In the genomic region with DNA sequence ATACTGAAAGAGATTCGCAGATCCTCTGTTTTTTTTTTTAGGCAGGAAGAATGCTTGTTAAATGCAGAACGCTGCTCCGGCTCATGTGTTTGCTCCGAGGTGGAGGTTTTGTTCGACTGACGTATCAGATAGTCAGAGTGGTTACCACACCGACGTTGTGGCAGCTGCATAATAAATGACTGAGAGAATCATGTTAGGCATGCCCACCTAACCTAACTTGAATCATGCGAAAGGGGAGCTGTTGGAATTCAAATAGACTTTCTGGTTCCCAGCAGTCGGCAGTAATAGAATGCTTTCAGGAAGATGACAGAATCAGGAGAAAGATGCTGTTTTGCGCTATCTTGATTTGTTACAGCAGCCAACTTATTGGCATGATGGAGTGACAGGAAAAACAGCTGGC, we compare ENCODE assay signal across 8 mouse cellular contexts.
A peak's percentile ranks its signal among the peaks of the same experiment; 100 is the strongest.
DNase-seq lines count a peak whose midpoint lies in the region; ATAC-seq and TF ChIP-seq lines count a peak whose summit lies in the region.

No protein-coding gene starts in this region.

- no peaks in the 10 kb centered on the region for H3K4me1 ChIP-seq in kidney, postnatal 0 days (replicated peaks; ENCODE audit: insufficient read depth, low read length)
- H3K4me1 ChIP-seq in forebrain, embryonic 14.5 days (ENCODE audit: control insufficient read depth, insufficient read depth, low read length) = no peaks in the 10 kb centered on the region
- no peaks in the 10 kb centered on the region for H3K4me1 ChIP-seq in lung, adult 2 months (ENCODE audit: control insufficient read depth, insufficient read depth, low read length)

- no peak for ATAC-seq in kidney, postnatal 0 days (replicated peaks; ENCODE audit: low FRiP score, low read depth)
- ATAC-seq in forebrain, embryonic 14.5 days = no peak
- no peak for ATAC-seq in activated CD4-positive, CD25-positive, alpha-beta regulatory T cell, adult 4 months

- WGBS in kidney, postnatal 0 days = 41% methylated on average over 11 of the region's 11 CpGs
- WGBS in forebrain, embryonic 14.5 days = 34% methylated on average over 11 of the region's 11 CpGs
- 32% methylated on average over 11 of the region's 11 CpGs for WGBS in lung, adult 2 months

- H3K27me3 ChIP-seq in kidney, postnatal 0 days (ENCODE audit: insufficient read depth, low read length) = no peaks in the 10 kb centered on the region
- H3K27me3 ChIP-seq in forebrain, embryonic 14.5 days (replicated peaks; ENCODE audit: control insufficient read depth, insufficient read depth, low read length) = no peaks in the 10 kb centered on the region

- H3K9ac ChIP-seq in kidney, postnatal 0 days (ENCODE audit: low read depth, low read length) = no peak overlapping the region
- H3K9ac ChIP-seq in forebrain, embryonic 14.5 days (ENCODE audit: low read length) = peak overlapping the region; percentile 21; the same call in 1 of the 2 replicates

- DNase-seq in kidney, postnatal 0 days (ENCODE audit: low spot score) = no peak
- no peak for DNase-seq in kidney, adult 8-10 months
- peak; percentile 37 for DNase-seq in forebrain, embryonic 14.5 days (ENCODE audit: low spot score)
- peak; percentile 8 to 15 for DNase-seq in left cerebral cortex, adult 8-10 months (ENCODE audit: low spot score in 2 of 2)
- DNase-seq in right cerebral cortex, postnatal 10 days (ENCODE audit: low spot score in 2 of 2) = peak; percentile 24 to 27
- no peak for DNase-seq in urinary bladder, postnatal 10 days (ENCODE audit: low spot score)
- no peak for DNase-seq in lung, adult 2 months

- no peak overlapping the region for H3K4me3 ChIP-seq in kidney, postnatal 0 days (replicated peaks; ENCODE audit: low read depth, low read length)
- peak overlapping the region; percentile 23 for H3K4me3 ChIP-seq in forebrain, embryonic 14.5 days (ENCODE audit: low read depth, low read length)
- no peak overlapping the region for H3K4me3 ChIP-seq in lung, adult 2 months (replicated peaks; ENCODE audit: extremely low read depth, low read depth, low read length)

- no peaks in the 10 kb centered on the region for H3K9me3 ChIP-seq in kidney, postnatal 0 days (replicated peaks; ENCODE audit: low read length)
- H3K9me3 ChIP-seq in forebrain, embryonic 14.5 days (replicated peaks; ENCODE audit: control insufficient read depth, low read length) = no peaks in the 10 kb centered on the region

- H3K36me3 ChIP-seq in kidney, postnatal 0 days (ENCODE audit: insufficient read depth, low read length) = no peaks in the 10 kb centered on the region
- H3K36me3 ChIP-seq in forebrain, embryonic 14.5 days (ENCODE audit: control insufficient read depth, insufficient read depth, low read length) = no peaks in the 10 kb centered on the region

- no peak for TF ChIP-seq CTCF in kidney, postnatal 0 days (IDR thresholded peaks at IDR 0.05; ENCODE audit: low read depth)
- TF ChIP-seq CTCF in lung, adult 2 months (IDR thresholded peaks at IDR 0.05; ENCODE audit: insufficient read depth, low read length) = no peak

- peak overlapping the region; percentile 37 for H3K4me2 ChIP-seq in kidney, postnatal 0 days (ENCODE audit: low read length)
- H3K4me2 ChIP-seq in forebrain, embryonic 14.5 days (ENCODE audit: low read length) = peak overlapping the region; percentile 43

- TF ChIP-seq POLR2A in lung, adult 2 months (IDR thresholded peaks at IDR 0.05; ENCODE audit: borderline replicate concordance, extremely low read depth, low read depth, low read length) = no peak

- H3K27ac ChIP-seq in kidney, postnatal 0 days = no peak overlapping the region
- no peak overlapping the region for H3K27ac ChIP-seq in forebrain, embryonic 14.5 days (ENCODE audit: low read depth, low read length)

Comparison
In these comparisons a context has a peak if more than half of its experiments do, and no peak if none do; other contexts are left out.
1. DNase-seq: peak in forebrain, embryonic 14.5 days (single experiment), left cerebral cortex, adult 8-10 months (2 of 2) and right cerebral cortex, postnatal 10 days (2 of 2); none in kidney, postnatal 0 days (single experiment), kidney, adult 8-10 months (0 of 2), urinary bladder, postnatal 10 days (single experiment) and lung, adult 2 months (single experiment).